Mouse (Mus musculus) CH12.LX (cell line): ENCODE results near the gene Tfdp2. TPM values are rescaled to one million over a fixed set of nuclear protein-coding genes. Genes with fewer than 3 reads are reported as not detected.

ENCODE experiments used
- DNase-seq: peaks from one replicate; pipeline ENCODE4 v3.0.0-alpha.2; 2013; ENCODE audit errors: extremely low read depth
- H3K27ac ChIP-seq: 2 replicates; pipeline ENCODE4 v1.5.1; 2012; ENCODE audit warnings: low read depth, mild to moderate bottlenecking, control low read depth, moderate library complexity; ENCODE audit not compliant: insufficient read depth
- H3K27me3 ChIP-seq: replicated peaks from 2 replicates; pipeline ENCODE3; 2012; ENCODE audit warnings: inconsistent platforms
- H3K36me3 ChIP-seq, 2 experiments: replicated peaks in 1 of 2; 2 replicates each; pipeline versions ENCODE3 to v1.6.1; 2012; ENCODE audit warnings: inconsistent platforms in 1 of 2, low read length in 1 of 2, mild to moderate bottlenecking in 1 of 2, mixed read lengths in 1 of 2, moderate library complexity in 1 of 2; ENCODE audit not compliant: control insufficient read depth in 1 of 2, insufficient read depth in 1 of 2
- H3K4me1 ChIP-seq, 2 experiments: 2 replicates each; pipeline ENCODE4 v1.6.1; 2012; ENCODE audit warnings: inconsistent platforms in 1 of 2, moderate library complexity in 1 of 2; ENCODE audit not compliant: insufficient read depth in 2 of 2, control insufficient read depth in 1 of 2
- H3K4me2 ChIP-seq: 2 replicates; pipeline ENCODE4 v1.6.1; 2012; ENCODE audit warnings: low read depth, mild to moderate bottlenecking, control low read depth; ENCODE audit not compliant: poor library complexity, insufficient read depth, severe bottlenecking
- H3K4me3 ChIP-seq, 3 experiments: fragments of 150-350 bp in 1 of 3; sonication (generic) in 1 of 3; replicated peaks in 1 of 3; 2 replicates each; pipeline versions ENCODE3 to v1.5.1; 2011 to 2012; ENCODE audit warnings: low read depth in 2 of 3, low read length in 2 of 3, mild to moderate bottlenecking in 2 of 3, moderate library complexity in 2 of 3, control low read depth in 1 of 3, improper control_type of control experiment in 1 of 3, inconsistent platforms in 1 of 3, mixed read lengths in 1 of 3; ENCODE audit not compliant: poor library complexity in 1 of 3
- H3K79me2 ChIP-seq: replicated peaks from 2 replicates; pipeline ENCODE4 v1.6.1; 2012; ENCODE audit warnings: mild to moderate bottlenecking, moderate library complexity; ENCODE audit not compliant: control insufficient read depth, poor library complexity, insufficient read depth, severe bottlenecking; ENCODE audit errors: extremely low read depth
- H3K9ac ChIP-seq: 2 replicates; pipeline ENCODE4 v1.6.1; 2012; ENCODE audit warnings: low read depth, mild to moderate bottlenecking, control low read depth, moderate library complexity; ENCODE audit not compliant: insufficient read depth
- H3K9me3 ChIP-seq: replicated peaks from 2 replicates; pipeline ENCODE3; 2012; ENCODE audit warnings: low read length, inconsistent platforms, mixed read lengths
- BHLHE40 ChIP-seq: IDR thresholded peaks from 2 replicates; pipeline ENCODE4 v1.6.1; 2011; ENCODE audit warnings: mild to moderate bottlenecking, low read depth, low read length, improper control_type of control experiment
- CTCF ChIP-seq, 2 experiments: IDR thresholded peaks in 1 of 2; conservative IDR thresholded peaks in 1 of 2; 2 replicates each; pipeline ENCODE4 v1.5.1; 2011 to 2012; ENCODE audit warnings: low read depth in 2 of 2, low read length in 2 of 2, improper control_type of control experiment in 1 of 2, inconsistent platforms in 1 of 2, mild to moderate bottlenecking in 1 of 2, moderate library complexity in 1 of 2
- E2F4 ChIP-seq: IDR thresholded peaks from 2 replicates; pipeline ENCODE4 v1.6.1; 2011; ENCODE audit warnings: low read depth, low read length, improper control_type of control experiment; ENCODE audit not compliant: insufficient replicate concordance
- EP300 ChIP-seq: IDR thresholded peaks from 2 replicates; pipeline ENCODE4 v1.6.1; 2011; ENCODE audit warnings: low read length, improper control_type of control experiment
- HCFC1 ChIP-seq: IDR thresholded peaks from 2 replicates; pipeline ENCODE4 v1.6.1; 2012; ENCODE audit warnings: low read depth, mild to moderate bottlenecking, inconsistent platforms, low read length, improper control_type of control experiment
- IRF4 ChIP-seq: IDR thresholded peaks from 2 replicates; pipeline ENCODE4 v1.6.1; 2014; ENCODE audit warnings: low read depth, mild to moderate bottlenecking, inconsistent platforms, low read length, improper control_type of control experiment
- JUND ChIP-seq: conservative IDR thresholded peaks from 2 replicates; pipeline ENCODE4 v1.6.1; 2011; ENCODE audit warnings: low read depth, low read length, improper control_type of control experiment
- KAT2A ChIP-seq: IDR thresholded peaks from 2 replicates; pipeline ENCODE4 v1.6.1; 2012; ENCODE audit warnings: low read length, improper control_type of control experiment, inconsistent platforms; ENCODE audit not compliant: insufficient replicate concordance
- MAFK ChIP-seq: IDR thresholded peaks from 2 replicates; pipeline ENCODE4 v1.6.1; 2011; ENCODE audit warnings: low read length, improper control_type of control experiment; ENCODE audit not compliant: insufficient replicate concordance
- MAZ ChIP-seq: IDR thresholded peaks from 2 replicates; pipeline ENCODE4 v1.6.1; 2012; ENCODE audit warnings: low read depth, mild to moderate bottlenecking, inconsistent platforms, low read length, improper control_type of control experiment, moderate library complexity
- MEF2A ChIP-seq: IDR thresholded peaks from 2 replicates; pipeline ENCODE4 v1.6.1; 2014; ENCODE audit warnings: low read depth, mild to moderate bottlenecking, inconsistent platforms, low read length, improper control_type of control experiment, borderline replicate concordance
- MXI1 ChIP-seq: IDR thresholded peaks from 2 replicates; pipeline ENCODE4 v1.6.1; 2011; ENCODE audit warnings: mild to moderate bottlenecking, low read depth, low read length, improper control_type of control experiment
- PAX5 ChIP-seq: IDR thresholded peaks from 2 replicates; pipeline ENCODE4 v1.6.1; 2012; ENCODE audit warnings: low read length, inconsistent platforms, mixed read lengths
- POLR2A ChIP-seq: IDR thresholded peaks from 2 replicates; pipeline ENCODE4 v1.6.1; 2011; ENCODE audit warnings: low read depth, mild to moderate bottlenecking, improper control_type of control experiment, low read length
- POLR2AphosphoS2 ChIP-seq: IDR thresholded peaks from 2 replicates; pipeline ENCODE4 v1.6.1; 2011; ENCODE audit warnings: low read depth, low read length, improper control_type of control experiment
- RCOR1 ChIP-seq: conservative IDR thresholded peaks from 2 replicates; pipeline ENCODE4 v1.6.1; 2012; ENCODE audit warnings: low read depth, mild to moderate bottlenecking, inconsistent platforms, low read length, improper control_type of control experiment
- SIN3A ChIP-seq: IDR thresholded peaks from 2 replicates; pipeline ENCODE4 v1.6.1; 2012; ENCODE audit warnings: low read length, improper control_type of control experiment, inconsistent platforms
- SMC3 ChIP-seq: IDR thresholded peaks from 2 replicates; pipeline ENCODE4 v1.6.1; 2011; ENCODE audit warnings: low read depth, low read length, improper control_type of control experiment
- TBP ChIP-seq: conservative IDR thresholded peaks from 2 replicates; pipeline ENCODE4 v1.6.1; 2011; ENCODE audit warnings: low read depth, low read length, improper control_type of control experiment
- TCF12 ChIP-seq: IDR thresholded peaks from 2 replicates; pipeline ENCODE4 v1.6.1; 2014; ENCODE audit warnings: low read depth, mild to moderate bottlenecking, inconsistent platforms, low read length, improper control_type of control experiment
- UBTF ChIP-seq: IDR thresholded peaks from 2 replicates; pipeline ENCODE4 v1.6.1; 2012; ENCODE audit warnings: low read depth, mild to moderate bottlenecking, inconsistent platforms, low read length, improper control_type of control experiment, moderate library complexity
- USF1 ChIP-seq: IDR thresholded peaks from 2 replicates; pipeline ENCODE4 v1.6.1; 2014; ENCODE audit warnings: low read depth, mild to moderate bottlenecking, inconsistent platforms, low read length, improper control_type of control experiment
- USF2 ChIP-seq: conservative IDR thresholded peaks from 2 replicates; pipeline ENCODE4 v1.6.1; 2011; ENCODE audit warnings: low read depth, low read length, improper control_type of control experiment
- ZC3H11A ChIP-seq: IDR thresholded peaks from 2 replicates; pipeline ENCODE4 v1.6.1; 2012; ENCODE audit warnings: low read depth, mild to moderate bottlenecking, inconsistent platforms, low read length, improper control_type of control experiment
- ZKSCAN1 ChIP-seq: IDR thresholded peaks from 2 replicates; pipeline ENCODE4 v1.6.1; 2012; ENCODE audit warnings: low read depth, inconsistent platforms, low read length, improper control_type of control experiment, borderline replicate concordance
- ZMIZ1 ChIP-seq: IDR thresholded peaks from 2 replicates; pipeline ENCODE4 v1.6.1; 2012; ENCODE audit warnings: low read depth, mild to moderate bottlenecking, inconsistent platforms, low read length, improper control_type of control experiment
- dilution Hi-C: fragments of 300-500 bp; cut with MboI; formaldehyde crosslinking; loops from 2 replicates; pipeline ENCODE4 v1.14.3; 2020; ENCODE audit warnings: low sequenced_read_pairs; ENCODE audit not compliant: extremely low pct_unique_long_range_greater_than_20kb, extremely low pct_ligation_motif_present
- in situ Hi-C: fragments of 300-500 bp; cut with MboI; formaldehyde crosslinking; loops from 3 replicates; pipeline ENCODE4 v1.14.3; 2019; ENCODE audit warnings: low sequenced_read_pairs, low pct_ligation_motif_present, low pct_unique_long_range_greater_than_20kb, mixed read lengths
- polyA plus RNA-seq: library from polyadenylated mRNA; unstranded; fragments of >175 nt; gene quantifications from 2 replicates; pipeline ENCODE4 v1.2.1, GENCODE M21; 2012; ENCODE audit warnings: low read depth; ENCODE audit not compliant: insufficient read length
- total RNA-seq, 2 experiments: library from RNA; depleted of rRNA; stranded (reverse); fragments of 300-350 nt in 1 of 2; fragments of >200 nt in 1 of 2; gene quantifications; 2 replicates each; pipeline ENCODE4 v1.2.3; 2012 to 2014

Gene Tfdp2
- total and polyA plus RNA-seq, 3 experiments: 3.4 to 4.9 (median 4.7) TPM

GRCm38 (mm10) chr9:96207428-96207827, 11.4 kb downstream of the Tfdp2 start:
- no peaks in the 10 kb centered on the region for H3K27me3 ChIP-seq
- in situ Hi-C loops: no loop called here
- H3K27ac ChIP-seq: no peak overlapping the region
- H3K4me3 ChIP-seq: no peak overlapping the region
- no peaks in the 10 kb centered on the region for H3K4me1 ChIP-seq
- dilution Hi-C loops: no loop called here
- TF ChIP-seq EP300: no peak
- TF ChIP-seq KAT2A: no peak
- no peak for TF ChIP-seq BHLHE40
- TF ChIP-seq E2F4: no peak
- TF ChIP-seq PAX5: no peak
- TF ChIP-seq UBTF: no peak
- no peak for TF ChIP-seq ZKSCAN1
- TF ChIP-seq JUND: no peak
- no peak for TF ChIP-seq TCF12
- TF ChIP-seq ZMIZ1: no peak
- no peak for TF ChIP-seq HCFC1
- TF ChIP-seq SMC3: no peak
- TF ChIP-seq MXI1: no peak
- no peak for TF ChIP-seq TBP
- TF ChIP-seq USF1: no peak
- TF ChIP-seq POLR2AphosphoS2: no peak
- TF ChIP-seq SIN3A: no peak
- no peak for TF ChIP-seq POLR2A
- TF ChIP-seq USF2: no peak
- no peak for TF ChIP-seq MEF2A
- no peaks in the 10 kb centered on the region for H3K9me3 ChIP-seq
- no peak overlapping the region for H3K4me2 ChIP-seq
- H3K36me3 ChIP-seq: no peaks in the 10 kb centered on the region
- no peaks in the 10 kb centered on the region for H3K79me2 ChIP-seq
- H3K9ac ChIP-seq: no peak overlapping the region
- DNase-seq: no peak

GRCm38 (mm10) chr9:96213036-96213645, 17.1 kb downstream of the Tfdp2 start:
- H3K36me3 ChIP-seq: no peaks in the 10 kb centered on the region
- H3K4me3 ChIP-seq: no peak overlapping the region
- no peak overlapping the region for H3K4me2 ChIP-seq
- no peaks in the 10 kb centered on the region for H3K79me2 ChIP-seq
- DNase-seq: no peak
- peaks cover 0 to 3% of the 10 kb centered on the region in 2 experiments; a peak in 1 of 4 replicates for H3K4me1 ChIP-seq
- dilution Hi-C loops: no loop called here
- in situ Hi-C loops: no loop called here
- H3K27me3 ChIP-seq: no peaks in the 10 kb centered on the region
- TF ChIP-seq RCOR1: no peak
- no peak for TF ChIP-seq IRF4
- no peak for TF ChIP-seq SMC3
- no peak for TF ChIP-seq MAZ
- no peak for TF ChIP-seq ZC3H11A
- TF ChIP-seq MAFK: no peak
- TF ChIP-seq EP300: no peak
- no peak for TF ChIP-seq POLR2AphosphoS2
- TF ChIP-seq MXI1: no peak
- TF ChIP-seq ZKSCAN1: no peak
- TF ChIP-seq CTCF (conservative IDR thresholded peaks at IDR 0.05 in 1 of 2, IDR thresholded peaks at IDR 0.05 in 1 of 2; ENCODE audit: low read depth in 2 of 2, low read length in 2 of 2): no peak
- no peak for TF ChIP-seq BHLHE40
- TF ChIP-seq PAX5: no peak
- H3K9me3 ChIP-seq: no peaks in the 10 kb centered on the region
- no peak overlapping the region for H3K9ac ChIP-seq
- H3K27ac ChIP-seq: no peak overlapping the region
